Mouse (Mus musculus) kidney, adult 9 months (tissue): Measurements from ENCODE around the gene Axl.

Experiments used
- DNase-seq: peaks from one replicate; pipeline ENCODE4 v3.0.0; 2022

The Axl gene

DNA sequence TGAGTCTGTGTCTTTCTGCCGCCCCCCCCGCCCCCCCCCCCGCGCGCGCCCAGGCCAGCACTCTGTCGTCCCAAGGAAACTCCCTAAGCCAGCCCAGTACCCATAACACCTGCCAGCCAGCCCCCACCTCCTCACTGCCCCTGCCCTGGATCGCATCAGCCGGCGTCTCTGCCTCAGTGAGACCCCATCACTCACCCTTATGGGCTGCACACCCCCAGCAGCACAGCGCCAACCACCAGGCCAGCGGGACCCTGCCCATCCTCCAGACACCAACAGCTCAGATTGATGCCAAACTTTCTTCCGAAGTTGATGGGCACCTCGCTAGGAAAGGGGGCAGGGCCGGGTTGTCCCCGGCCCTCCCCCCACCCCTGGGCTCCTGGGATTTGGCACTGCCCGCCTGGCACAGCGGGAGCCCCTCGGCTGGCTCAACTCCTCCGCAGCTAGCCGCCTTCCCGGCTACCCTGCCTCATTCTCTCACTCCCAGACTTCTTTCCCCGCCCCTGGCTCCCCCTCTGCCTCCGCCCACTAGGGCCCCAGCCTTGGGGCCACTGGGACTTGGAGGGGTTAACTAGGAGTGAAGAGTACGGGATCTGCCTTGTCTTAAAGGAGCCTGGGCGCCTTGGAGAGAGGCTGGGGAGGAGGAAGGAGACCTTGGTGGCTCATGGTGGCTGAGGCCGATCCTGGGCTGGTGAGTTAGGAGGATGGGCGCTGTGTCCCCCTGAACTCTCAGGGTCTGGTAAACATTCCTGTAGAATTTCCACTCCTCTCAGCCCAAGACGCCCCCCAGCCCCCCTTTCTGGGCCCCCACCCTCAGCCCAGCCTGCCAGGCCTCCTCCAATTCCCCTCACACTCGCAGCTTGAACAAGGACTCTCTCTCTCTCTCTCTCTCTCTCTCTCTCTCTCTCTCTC, at the start of gene Axl:
Gene Axl (minus strand): TSS at position 486 of the 909 bp plus-strand sequence.
- peak; percentile 46 for DNase-seq

DNA sequence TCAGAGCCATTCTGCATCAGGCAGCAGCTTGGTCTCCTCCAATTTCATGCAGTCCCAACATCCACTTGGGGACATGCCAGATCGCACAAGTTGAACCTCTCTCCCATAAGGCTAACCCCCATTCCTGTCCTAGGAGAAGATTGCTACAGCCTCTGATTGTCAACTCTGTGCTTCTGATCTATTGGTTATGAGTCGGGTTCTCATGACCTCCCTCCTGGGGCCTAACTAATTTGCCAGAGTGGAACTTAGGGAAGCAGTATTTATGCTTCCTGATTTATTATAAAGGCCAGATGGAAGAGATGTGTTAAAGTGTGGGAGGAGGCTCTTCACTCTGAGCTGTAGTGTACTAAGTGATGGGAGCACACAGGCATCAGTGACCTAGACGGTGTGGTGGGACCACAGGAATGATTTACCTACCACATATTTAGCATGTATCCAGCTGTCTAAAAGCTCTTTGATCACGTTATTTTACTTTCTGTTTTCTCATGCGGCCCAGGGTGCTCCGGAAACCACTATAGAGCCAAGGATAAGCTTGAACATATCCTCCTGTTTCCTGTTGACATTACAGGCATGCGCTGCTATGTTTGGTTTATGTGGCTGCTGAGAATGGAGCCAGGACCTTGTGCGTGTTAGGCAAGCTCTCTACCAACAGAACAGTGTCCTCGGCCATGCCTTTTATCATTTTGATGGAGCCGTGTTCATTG, 46.8 kb upstream of the Axl start:
- no peak for DNase-seq

DNA sequence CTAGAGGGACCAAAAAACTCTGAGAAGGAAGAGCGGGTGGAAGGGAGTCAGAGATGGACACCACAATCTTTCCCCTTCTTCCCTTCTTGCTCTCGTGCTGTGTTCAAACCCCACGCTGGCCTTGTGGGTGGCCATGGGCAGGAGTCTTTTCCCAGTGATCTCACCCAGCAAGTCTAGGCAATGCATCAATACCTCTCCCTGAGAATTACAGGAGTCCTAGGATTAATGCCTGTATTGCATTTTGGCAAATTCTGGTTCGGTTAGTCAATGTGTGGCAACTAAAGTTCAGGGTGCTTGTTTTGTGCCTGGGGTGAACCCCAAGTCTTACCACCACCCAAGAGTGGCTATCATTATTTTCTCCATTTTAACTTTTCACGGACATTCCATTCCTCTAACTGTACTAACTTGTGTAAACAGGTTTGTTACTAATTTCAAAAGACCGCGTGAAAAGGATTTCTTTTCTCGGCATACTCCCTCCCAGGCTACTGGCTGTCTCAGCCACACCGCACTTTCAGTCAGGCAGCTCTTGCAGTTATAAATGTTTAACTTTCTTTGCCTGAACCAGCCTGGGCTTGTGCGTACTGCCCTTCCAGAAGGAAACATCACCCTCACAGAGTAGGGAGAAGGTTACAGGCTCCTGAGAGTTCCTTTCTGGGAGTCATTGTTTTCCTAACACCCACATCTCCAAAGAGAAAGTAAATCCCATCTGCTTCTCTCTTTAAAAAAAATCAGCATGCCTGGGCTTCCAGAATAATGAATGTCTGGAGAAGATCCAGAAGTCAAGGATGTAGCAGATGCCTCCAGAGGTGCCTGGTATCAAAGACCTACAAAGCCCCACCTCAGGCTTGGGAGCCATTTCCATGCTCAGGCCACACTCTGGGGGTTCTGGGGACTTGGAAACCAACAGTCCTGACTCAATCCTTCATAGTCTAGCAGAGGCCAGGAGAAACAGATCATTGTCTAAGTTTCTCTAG, 43.3 kb upstream of the Axl start:
- peak; percentile 91 for DNase-seq

DNA sequence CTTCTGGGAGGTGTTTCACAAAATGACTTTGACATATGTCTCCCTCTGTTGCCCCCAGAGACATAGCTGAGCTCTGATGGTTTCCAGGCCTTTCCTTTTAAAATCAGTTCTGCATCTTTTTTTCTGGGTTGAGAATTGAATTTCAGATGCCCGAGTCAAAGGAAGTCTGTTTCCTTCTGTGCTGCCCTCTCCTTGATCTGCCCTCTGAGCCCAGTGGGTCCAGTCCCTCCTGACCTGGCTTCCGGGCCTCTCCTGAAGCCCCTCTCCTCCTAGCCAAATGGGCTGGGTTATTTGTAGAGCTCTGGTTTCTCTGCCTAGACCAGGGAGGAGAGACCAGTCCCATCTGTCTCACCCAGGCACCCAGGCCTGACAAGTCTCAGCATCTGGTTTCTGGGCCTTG, 41.7 kb upstream of the Axl start:
- no peak for DNase-seq

DNA sequence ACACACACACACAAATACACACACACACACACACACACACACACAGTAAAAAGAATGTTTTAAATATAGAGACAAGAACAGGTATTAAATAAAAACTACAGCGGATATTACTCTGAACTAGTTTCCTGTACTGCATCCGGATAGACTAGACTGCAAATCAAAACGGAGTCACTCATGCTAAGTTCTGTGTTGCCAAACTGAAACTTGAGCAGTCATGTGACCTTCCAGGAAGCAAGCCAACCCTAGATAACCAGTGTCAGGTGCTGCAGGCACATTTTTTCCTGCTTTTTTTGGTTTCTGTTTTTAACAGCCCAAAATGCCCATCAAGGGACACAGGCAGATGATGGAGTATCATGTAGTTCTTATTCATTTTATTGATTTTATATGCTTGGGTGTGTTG, 38.7 kb upstream of the Axl start:
- peak; percentile 94 for DNase-seq

DNA sequence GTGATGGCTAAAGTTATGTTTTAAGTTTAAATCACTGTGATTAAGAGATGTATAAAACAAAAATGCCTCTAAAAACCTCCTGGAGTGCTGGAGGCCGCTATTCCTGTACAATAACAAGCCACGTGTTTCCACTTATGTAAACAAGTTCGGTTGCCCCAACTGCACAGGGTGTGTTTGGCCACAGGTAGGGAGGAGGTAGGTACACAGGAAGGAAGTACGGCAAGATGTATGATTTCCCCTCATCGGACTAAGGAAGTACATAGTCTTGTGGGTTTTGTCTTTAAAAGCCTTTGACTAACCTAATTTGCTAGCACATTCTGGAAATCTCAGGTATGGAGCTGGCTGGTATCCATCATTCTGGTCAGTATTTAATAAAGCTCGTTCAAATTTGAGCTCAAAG, 37.5 kb upstream of the Axl start:
- no peak for DNase-seq

DNA sequence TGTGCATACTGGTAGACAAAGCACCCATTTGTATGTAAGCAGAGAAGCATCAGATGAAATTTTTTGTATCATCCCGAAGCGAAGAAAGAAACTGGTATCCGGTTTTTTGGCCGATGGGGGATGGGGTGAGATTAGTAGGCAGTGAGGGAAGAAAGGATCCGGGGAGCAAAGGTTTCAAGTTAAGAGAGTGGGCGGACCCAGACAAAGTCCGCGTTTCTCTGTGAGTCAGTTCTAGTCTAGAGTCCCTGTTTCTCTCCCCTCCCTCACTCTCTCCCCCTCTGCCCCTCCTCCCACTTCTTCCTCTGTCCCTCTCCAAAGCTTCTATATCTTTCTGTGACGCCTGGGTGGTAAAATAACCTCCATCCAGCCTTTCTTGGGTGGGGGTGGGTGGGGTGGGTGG, 36.5 kb upstream of the Axl start:
- peak; percentile 90 for DNase-seq

DNA sequence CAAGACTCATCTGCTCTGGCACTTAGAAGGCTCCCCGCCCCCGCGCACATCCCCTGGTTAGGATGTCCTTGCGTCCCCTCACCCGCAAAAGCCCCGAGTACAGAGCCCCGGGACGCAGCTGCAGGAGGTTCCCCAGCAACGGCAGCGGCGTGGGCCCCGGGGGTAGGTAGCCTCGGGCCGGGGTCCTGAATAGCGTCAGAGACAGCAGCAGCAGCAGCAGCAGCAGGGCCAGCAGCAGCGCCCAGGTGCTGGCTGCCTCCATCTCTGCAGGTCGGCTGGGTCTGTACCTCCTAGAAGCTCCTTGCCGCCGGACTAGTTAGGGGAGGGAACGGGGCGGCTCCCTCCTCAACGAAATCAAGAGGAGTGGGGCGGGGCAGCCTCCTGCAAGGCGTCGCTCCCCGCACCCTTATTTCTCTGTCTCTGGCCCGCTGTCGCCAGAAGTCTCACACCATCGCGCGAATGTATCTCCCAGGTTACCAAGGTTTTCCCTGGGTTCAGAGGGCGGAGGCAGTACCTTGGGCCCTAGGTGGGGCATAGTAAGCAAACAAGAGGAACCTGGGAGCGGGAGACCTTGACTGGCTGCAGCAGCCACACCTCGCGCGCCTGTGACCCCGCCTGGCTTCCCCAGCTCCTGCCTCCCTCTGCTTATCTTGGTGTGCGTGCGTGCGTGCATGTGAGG, 27.9 kb upstream of the Axl start, which contains the start of gene Cyp2s1:
Gene Cyp2s1 (minus strand): TSS at position 673 of the 679 bp plus-strand sequence.
- peak; percentile 70 for DNase-seq

DNA sequence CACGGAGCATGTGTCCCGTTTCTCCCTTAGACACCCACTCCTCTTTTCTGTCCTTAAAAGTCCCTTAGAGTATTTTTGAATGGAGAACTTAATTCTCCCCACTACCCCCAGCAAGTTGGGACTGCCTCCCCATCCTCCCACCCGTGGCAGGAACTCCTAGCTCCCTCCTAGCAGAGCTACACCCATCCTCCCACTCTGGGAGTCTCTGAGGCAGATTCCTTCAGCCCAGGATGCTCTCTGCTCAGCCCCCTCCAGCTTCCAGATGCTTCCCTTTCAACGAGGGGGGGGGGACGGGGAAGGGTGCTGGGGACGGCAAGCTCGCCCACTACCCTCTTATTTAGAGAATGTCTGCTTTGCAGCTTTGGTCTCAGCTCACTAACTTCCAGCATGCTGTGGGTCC, 27.1 kb upstream of the Axl start:
- no peak for DNase-seq

DNA sequence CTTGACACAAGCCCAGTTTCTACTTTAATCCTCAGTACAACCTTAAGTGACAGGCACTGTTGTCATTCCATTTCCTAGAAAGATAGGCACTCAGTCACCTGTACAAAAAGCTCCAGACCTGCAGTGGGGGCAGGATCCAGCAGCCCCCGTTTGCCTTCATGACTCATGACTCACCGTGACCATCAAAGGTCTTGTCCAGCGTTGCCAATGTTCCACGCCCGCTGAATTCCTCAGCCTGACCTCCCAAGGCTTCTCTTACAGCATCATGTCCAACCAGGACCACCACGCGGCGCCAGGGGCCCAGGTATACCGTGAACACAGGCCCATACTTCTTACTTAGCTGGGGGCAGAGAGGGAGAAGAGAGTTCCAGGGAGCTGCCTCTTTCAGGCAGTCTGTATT, 26.2 kb upstream of the Axl start:
- no peak for DNase-seq

DNA sequence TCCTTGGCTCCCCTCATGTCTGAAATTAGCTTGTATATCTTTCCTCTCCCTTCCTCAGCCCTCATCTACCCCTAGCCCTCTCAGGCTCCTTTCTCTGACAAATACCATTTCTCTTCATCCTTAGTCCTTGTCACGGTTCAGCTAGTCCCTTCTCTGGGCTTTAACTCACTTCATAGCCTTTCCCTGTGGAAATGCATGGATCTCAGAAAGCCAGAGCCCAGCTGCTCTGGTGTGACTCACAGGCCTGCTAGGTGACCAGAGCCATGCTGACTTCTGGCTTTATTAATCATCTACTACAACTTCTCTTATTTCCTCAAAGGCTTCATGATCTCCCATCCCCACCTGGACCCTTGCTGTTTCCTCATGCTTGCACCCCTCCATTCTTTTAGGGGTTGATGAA, 23.7 kb upstream of the Axl start:
- DNase-seq = no peak

DNA sequence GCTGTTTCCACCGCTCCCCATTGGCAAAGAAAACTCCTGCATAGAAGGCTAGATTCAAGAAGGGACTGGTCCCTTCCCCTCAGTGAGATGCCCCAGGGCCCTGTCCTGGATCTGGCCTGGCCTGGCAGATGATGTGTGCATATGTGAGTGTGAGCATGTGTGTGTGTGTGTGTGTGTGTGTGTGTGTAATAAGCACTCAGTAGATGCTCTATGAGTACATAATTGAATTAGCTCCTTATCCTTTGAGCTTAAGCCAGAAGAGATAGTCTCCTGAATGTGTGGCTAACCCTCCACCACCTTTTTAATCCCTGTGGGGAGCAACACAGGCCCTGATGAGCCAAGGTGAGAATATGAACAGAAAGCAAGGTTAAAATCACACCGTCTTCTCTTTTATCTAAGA, 23.2 kb upstream of the Axl start:
- DNase-seq = no peak

DNA sequence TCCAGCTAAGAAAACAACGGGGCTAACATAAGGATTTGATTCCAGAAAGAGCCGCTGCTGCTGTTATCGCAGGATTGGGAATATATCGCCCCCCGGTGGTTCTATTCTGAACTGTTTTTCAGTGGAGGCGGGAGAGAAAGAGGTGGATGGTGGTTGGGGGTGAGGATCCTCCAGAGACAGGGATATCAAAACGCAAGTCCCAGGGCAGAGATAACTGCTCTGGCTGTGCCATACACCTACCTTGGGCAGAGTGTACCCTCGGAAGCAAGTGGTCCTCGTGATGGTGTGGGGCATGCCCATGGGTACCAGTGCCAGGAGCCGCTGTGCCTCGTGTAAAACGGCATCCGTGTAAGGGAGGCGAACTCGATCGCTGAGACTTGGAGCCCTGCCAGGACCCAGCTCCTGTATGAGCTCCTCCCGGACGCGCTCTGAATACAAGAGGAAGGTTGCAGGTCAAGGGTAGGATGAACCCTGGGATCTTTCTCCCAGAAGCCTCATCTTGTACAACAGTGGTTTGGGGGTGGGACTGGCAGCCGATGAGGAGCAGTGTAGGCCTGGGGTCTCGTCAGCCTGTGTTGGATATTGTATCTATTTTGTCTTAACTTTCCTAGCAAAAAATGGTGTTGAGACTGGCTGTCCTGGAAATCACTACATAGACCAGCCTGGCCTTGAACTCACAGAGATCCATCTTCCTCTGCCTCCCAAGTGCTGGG, 17.3 kb upstream of the Axl start:
- DNase-seq = peak; percentile 82

DNA sequence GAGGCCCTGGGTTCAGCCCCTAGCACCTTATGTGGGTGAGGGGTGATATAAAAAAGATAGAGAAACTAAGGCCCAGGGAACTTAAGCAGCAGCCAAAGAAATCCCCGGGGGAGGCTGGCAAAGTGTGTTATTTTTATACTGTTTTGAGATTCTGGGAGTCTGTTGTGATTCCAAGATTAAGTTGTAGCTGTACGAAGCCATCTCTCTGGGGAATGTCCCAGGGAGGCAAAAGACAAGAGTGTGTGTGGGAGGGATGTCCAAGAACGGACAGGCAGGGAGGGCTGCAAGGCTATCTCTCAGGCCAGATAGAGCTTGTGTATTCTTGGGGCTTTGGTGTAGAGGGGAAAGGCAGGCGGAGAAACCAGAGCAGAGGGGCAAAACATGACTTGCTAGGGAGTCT, 16.3 kb upstream of the Axl start:
- DNase-seq = no peak

DNA sequence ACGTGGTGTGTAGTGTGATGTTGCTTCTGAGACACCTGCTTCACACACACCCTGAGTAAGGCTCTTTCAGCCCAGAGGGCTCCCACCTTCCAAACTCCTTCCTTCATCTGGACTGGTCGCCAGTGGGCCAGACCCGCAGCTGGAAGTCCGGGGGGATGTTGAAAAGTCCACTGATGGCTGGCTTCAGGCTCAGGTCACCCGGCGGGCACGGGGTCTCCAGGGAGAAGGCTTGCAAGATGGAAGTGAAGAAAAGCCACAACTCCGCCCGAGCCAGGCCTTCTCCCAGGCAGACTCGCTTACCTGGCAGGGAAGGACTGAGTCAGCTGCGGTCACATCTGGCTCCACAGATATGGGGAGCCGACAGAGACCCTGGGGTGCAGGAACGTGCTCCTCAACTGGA, 15.0 kb upstream of the Axl start:
- no peak for DNase-seq

DNA sequence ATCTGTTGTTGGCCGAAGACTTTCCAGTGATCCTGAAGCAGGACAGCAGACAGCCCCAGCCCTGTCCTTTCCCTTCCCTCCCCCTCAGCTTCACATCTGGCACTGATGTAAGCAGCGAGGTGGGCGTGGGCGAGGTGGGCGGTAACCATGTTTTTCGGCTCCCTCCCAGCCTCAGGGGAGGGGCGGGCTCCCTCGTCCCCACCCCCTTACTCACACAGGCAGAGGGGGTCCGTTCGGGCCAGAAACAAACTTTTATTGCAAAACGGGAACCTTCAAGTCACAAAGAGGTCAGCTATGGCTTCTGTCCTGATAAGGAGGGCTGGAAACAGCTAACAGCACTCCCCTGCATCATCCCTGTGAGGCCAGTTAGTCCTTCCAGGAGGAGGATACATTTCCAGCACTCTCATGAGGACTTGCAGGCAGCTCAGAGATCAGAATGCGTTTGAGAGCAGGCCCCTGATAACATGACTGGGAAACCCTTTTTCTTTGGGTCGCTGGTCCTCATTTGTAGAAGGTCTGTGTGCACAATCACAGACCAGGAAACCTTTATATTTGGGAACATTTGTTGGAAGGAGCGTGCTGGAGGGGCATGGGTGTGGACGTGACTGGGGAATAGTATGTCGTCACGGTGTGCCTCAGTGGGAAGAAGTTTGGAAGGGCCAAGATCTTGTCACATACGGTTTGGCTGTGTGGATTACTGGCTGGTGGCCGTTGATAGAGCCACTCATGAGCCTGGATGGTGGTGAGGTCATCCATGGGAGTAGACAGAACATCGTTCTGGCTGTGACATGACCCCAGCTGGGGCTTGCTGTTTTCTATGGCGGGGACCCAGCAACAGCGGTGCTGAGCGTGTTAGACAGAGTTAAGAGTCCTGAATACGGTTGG, 14.0 kb upstream of the Axl start:
- peak; percentile 52 for DNase-seq

DNA sequence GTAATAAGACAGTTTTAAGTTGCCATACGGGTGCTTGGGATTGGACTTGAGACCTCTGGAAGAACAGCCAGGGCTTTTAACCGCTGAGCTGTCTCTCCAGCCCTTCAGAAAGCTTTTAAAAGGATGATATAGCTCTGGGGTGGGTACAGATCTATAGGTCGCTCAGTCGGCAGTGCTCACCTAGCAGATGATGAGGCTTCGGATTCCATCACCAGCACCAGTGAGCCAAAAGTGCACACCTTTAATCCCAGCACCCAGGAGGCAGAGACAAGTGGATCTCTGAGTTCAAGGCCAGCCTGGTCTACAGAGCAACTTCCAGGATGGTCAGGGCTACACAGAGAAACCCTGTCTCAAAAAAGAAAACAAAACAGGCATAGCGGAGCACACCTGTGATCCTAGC, 12.5 kb upstream of the Axl start:
- DNase-seq = no peak

DNA sequence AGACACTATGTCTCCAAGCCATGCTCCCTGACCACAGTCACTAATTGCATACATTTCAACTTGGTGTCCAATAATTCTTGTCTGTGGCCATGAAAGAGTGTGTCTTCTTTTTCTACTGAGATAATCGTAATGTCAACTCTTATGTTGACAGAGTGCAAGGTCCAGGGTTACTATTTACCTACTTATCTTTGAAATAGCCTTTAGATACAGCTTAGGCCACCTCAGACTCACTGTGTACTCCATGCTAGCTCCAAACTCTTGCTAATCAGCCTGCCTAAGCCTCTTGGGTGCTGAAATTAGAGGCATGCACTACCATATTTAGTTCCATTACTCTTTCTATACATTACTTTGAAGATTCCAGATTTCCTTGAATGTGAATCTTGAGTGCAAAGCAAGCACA, 10.9 kb upstream of the Axl start:
- no peak for DNase-seq

DNA sequence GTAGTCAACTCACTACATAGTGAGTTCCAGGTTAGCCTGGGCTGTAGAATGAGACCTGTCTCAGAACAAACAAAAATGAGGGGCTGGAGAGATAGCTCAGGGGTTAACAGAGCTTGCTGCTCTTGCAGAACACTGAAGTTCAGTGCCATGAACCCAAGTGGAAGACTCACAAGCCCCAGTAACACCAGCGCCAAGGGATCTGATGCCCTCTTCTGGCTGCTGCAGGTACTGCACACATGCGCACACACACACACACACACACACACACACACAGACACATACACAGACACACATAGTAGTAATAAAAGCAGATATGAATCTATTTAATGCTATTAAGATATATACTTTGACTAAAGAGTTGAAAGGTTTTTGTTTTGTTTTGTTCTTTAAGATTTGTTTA, 10.0 kb upstream of the Axl start:
- DNase-seq = no peak

DNA sequence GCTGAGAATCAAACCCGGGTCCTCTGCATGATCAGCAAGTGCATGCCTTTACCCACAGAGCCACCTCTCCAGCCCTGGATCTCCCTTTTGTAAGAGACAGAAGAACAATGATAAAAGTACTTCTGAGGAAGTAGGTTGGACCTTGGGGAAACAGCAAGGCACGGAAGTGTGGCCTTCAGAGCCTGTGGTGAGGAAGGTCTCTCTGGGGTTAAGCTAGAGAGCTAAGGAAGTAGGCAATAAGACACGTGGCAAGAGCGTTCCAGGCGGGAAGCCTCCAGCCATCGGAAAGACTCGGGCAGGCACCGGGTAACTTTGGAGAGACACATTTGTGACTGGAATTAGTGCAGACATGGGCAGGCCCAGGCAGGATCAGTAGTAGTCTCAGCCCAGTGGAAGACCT, 6.3 kb upstream of the Axl start:
- DNase-seq = no peak

DNA sequence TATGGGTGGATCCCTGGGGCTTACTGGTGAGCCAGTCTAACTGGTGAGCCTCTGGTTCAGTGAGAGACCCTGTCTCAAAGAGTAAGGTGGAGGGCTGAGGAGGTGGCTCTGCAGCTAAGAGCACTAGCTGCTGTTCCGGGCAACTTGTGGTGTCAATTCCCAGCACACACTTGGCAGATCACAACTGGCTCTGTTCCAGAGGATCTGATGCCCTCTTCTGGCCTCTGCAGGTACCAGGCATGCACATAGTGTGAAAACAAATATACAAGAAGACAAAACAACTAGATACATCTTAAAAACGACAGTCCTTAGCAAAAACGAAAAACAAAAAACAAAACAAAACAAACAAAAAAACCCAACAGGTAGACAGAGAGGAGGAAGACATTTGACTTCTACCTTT, 5.2 kb upstream of the Axl start:
- DNase-seq = peak; percentile 62
